Mouse (Mus musculus) midbrain, postnatal 0 days (tissue): Measurements from ENCODE around the gene Cab39l. TPM values are rescaled to one million over a fixed set of nuclear protein-coding genes. Genes with fewer than 3 reads are reported as not detected.

Experiments
- ATAC-seq: fragments of 200-750 bp; cut with Nextera tagmentation; 2 replicates; pipeline ENCODE4 v1.8.0; 2017; ENCODE audit warnings: moderate number of reproducible peaks, mild to moderate bottlenecking, moderate TSS enrichment, moderate library complexity; ENCODE audit not compliant: low FRiP score
- DNase-seq: peaks from one replicate; pipeline ENCODE4 v3.0.0-alpha.2; 2015; ENCODE audit warnings: low spot score
- H3K27ac ChIP-seq: fragments of 300-500 bp; sonication (generic); 2 replicates; pipeline ENCODE4 v1.5.1; 2014; ENCODE audit warnings: low read depth, mild to moderate bottlenecking, low read length, mixed read lengths
- H3K27me3 ChIP-seq: fragments of 300-500 bp; sonication (generic); 2 replicates; pipeline ENCODE4 v1.6.1; 2014; ENCODE audit warnings: low read length, control low read depth, mixed read lengths; ENCODE audit not compliant: insufficient read depth
- H3K36me3 ChIP-seq: fragments of 300-500 bp; sonication (generic); 2 replicates; pipeline ENCODE4 v1.6.1; 2014; ENCODE audit warnings: low read length, control low read depth, mixed read lengths; ENCODE audit not compliant: insufficient read depth
- H3K4me1 ChIP-seq: fragments of 300-500 bp; sonication (generic); 2 replicates; pipeline ENCODE4 v1.6.1; 2014; ENCODE audit warnings: mild to moderate bottlenecking, control low read depth, antibody characterized with exemption, low read length, mixed read lengths; ENCODE audit not compliant: insufficient read depth
- H3K4me2 ChIP-seq: fragments of 300-500 bp; sonication (generic); 2 replicates; pipeline ENCODE4 v1.6.1; 2014; ENCODE audit warnings: low read depth, mild to moderate bottlenecking, low read length, mixed read lengths; ENCODE audit not compliant: poor library complexity, severe bottlenecking
- H3K4me3 ChIP-seq: fragments of 300-500 bp; sonication (generic); 2 replicates; pipeline ENCODE4 v1.5.1; 2014; ENCODE audit warnings: low read depth, mild to moderate bottlenecking, low read length, moderate library complexity
- H3K9ac ChIP-seq: fragments of 300-500 bp; sonication (generic); replicated peaks from 2 replicates; pipeline ENCODE4 v1.6.1; 2014; ENCODE audit warnings: mild to moderate bottlenecking, low read length, moderate library complexity, mixed read lengths; ENCODE audit not compliant: poor library complexity, severe bottlenecking
- H3K9me3 ChIP-seq: fragments of 300-500 bp; sonication (generic); 2 replicates; pipeline ENCODE4 v1.6.1; 2016; ENCODE audit warnings: low read length, control low read depth
- CTCF ChIP-seq: IDR thresholded peaks from 2 replicates; pipeline ENCODE4 v1.5.1; 2016; ENCODE audit warnings: antibody characterized with exemption, mild to moderate bottlenecking
- WGBS: fragments of 180-500 bp; shearing (Covaris S2); extraction: QIAGEN DNeasy Blood & Tissue Kit; methylation state at CpG from one replicate; pipeline ENCODE4 v1.1.7; 2014; 5-methylcytosine and 5-hydroxymethylcytosine counted together
- polyA plus RNA-seq: library from polyadenylated mRNA; unstranded; fragments of >200 nt; fragmentation: Nextera tagmentation; extraction: Ambion mirVana; gene quantifications from 2 replicates; pipeline ENCODE4 v1.2.1, GENCODE M21; 2015
- total RNA-seq: library from RNA; depleted of rRNA; stranded (reverse); fragments of >200 nt; gene quantifications from 2 replicates; pipeline ENCODE4 v1.2.3, GENCODE M21; 2014

Gene Cab39l
- total and polyA plus RNA-seq, 2 experiments from 2014 or later = 15.1 to 26.5 TPM

DNA sequence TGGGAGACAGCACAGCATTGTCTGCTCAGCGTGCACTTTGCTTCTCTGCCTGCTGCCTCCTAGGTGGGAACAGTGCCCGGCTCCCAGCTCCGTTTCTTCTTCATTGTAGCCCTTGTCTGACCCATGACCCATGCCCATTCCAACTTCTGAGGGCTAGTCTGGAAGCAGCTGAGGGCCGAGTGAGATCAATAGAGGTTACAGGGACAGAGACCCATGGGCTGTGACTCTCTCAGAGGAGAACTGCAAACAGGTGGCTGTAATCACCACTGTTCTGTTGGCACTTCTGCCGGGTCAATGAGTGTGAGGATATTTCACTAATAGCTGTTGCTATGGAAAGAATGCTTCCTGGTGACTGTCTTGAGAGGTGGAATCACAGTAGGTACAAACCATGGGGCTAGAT is 106.8 kb downstream of the Cab39l start:
- TF ChIP-seq CTCF = no peak
- Histone ChIP-seq H3K27me3 (no peaks in the 10 kb centered on the region), H3K4me2 (no peak overlapping the region), H3K9me3 (no peaks in the 10 kb centered on the region), H3K9ac (no peak overlapping the region), H3K4me3 (no peak overlapping the region), H3K4me1 (no peaks in the 10 kb centered on the region), H3K27ac (no peak overlapping the region), H3K36me3 (no peaks in the 10 kb centered on the region)
- DNase-seq (no peak), ATAC-seq (no peak)
- 63% methylated on average over 5 of the region's 5 CpGs for WGBS

DNA sequence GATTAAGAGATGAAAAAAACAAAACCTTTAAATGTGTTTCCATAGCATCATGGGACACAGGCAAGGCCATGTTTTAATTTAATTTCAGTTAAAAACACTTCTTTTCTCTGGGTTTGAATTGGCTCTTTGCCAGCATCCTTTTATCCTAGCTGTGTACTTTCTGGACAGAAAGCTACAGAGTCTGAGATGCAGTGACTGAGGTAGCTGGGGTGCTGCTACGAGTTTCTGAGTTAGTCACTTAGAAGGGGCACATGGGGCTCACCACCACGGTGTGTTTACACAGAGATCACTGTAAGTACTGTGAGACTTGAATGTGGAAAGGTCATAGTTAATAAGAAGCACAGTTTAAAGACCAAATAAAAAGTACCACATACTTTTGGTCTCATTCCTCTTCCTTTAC is 107.8 kb downstream of the Cab39l start:
- Histone ChIP-seq H3K27me3 (no peaks in the 10 kb centered on the region), H3K36me3 (no peaks in the 10 kb centered on the region), H3K4me3 (no peak overlapping the region), H3K4me1 (no peaks in the 10 kb centered on the region), H3K9ac (no peak overlapping the region), H3K27ac (no peak overlapping the region), H3K4me2 (no peak overlapping the region), H3K9me3 (no peaks in the 10 kb centered on the region)
- TF ChIP-seq CTCF = no peak
- no peak for ATAC-seq
- DNase-seq = no peak
- 67% methylated on average over 2 of the region's 2 CpGs for WGBS

DNA sequence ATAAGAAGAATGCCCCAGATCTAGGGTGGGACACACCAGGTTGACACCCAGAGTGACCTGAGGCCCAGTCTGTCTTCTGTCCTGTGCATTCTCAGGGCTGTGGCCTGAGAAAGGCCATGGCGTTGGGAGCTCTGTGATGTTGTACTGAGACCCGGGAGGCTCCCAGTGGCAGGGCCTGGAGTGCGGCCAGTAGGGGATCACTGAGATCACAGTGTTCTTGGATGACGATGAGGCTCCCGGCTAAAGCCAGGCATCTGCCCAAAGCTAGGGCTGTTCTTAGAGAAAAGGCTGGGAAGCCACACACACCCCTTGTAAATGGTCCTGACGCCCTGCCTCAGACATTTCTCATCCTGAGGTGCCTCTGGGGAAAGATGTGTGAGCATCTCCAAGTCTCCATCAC is 108.3 kb downstream of the Cab39l start:
- no peaks in the 10 kb centered on the region for H3K9me3 ChIP-seq
- H3K4me3 ChIP-seq = no peak overlapping the region
- DNase-seq (no peak), ATAC-seq (no peak)
- H3K9ac ChIP-seq = no peak overlapping the region
- H3K27ac ChIP-seq = no peak overlapping the region
- H3K4me1 ChIP-seq = no peaks in the 10 kb centered on the region
- H3K36me3 ChIP-seq = no peaks in the 10 kb centered on the region
- WGBS = 68% methylated on average over 6 of the region's 6 CpGs
- no peak for TF ChIP-seq CTCF
- H3K4me2 ChIP-seq = no peak overlapping the region
- H3K27me3 ChIP-seq = no peaks in the 10 kb centered on the region

DNA sequence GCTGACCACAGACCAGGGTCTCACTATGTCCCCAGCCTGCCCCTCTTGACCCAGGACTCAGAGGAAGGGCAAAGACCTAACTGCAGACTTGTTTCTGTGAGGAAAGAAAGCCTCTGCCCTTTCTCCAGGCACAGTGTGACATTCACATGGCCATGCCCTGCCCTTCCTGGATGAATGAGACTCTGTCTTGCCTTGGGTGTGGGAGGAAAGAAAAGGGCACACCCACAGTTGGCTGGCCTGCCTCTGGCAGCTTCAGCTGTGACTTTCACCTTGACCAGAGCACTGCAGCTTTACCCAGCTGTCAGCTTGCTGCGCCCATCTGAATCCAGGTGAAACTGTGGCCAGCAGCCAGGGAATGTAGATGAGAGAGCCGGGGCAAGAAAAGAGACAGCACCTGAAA is 110.1 kb downstream of the Cab39l start:
- WGBS = 91% methylated on average over 2 of the region's 2 CpGs
- no peaks in the 10 kb centered on the region for H3K27me3 ChIP-seq
- no peaks in the 10 kb centered on the region for H3K36me3 ChIP-seq
- no peak overlapping the region for H3K27ac ChIP-seq
- DNase-seq (no peak), ATAC-seq (no peak)
- H3K9me3 ChIP-seq = no peaks in the 10 kb centered on the region
- H3K9ac ChIP-seq = no peak overlapping the region
- no peak for TF ChIP-seq CTCF
- no peak overlapping the region for H3K4me3 ChIP-seq
- H3K4me2 ChIP-seq = no peak overlapping the region
- no peaks in the 10 kb centered on the region for H3K4me1 ChIP-seq

DNA sequence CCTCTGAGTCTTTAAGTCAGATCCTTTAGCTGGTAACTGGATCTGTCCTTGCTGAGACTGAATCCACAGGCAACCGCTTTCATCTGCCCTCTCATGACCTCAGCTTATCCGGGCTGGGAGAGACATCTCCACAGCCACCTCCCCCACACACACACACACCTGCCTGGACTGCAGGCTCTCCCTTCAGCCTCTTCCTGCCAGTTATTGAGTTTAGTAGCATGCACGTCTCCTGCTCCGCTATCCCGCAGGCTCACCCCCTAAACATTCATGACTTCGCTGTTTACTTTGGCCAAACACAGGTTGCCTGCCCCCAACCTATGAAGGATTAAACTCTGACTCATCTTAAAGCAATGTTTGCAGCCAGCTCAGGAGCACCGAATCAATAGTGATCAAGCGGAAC is 111.2 kb downstream of the Cab39l start:
- Histone ChIP-seq H3K4me1 (no peaks in the 10 kb centered on the region), H3K9me3 (no peaks in the 10 kb centered on the region), H3K4me3 (no peak overlapping the region), H3K27ac (no peak overlapping the region), H3K27me3 (no peaks in the 10 kb centered on the region), H3K9ac (no peak overlapping the region), H3K36me3 (no peaks in the 10 kb centered on the region), H3K4me2 (no peak overlapping the region)
- ATAC-seq (no peak), DNase-seq (no peak)
- WGBS = 69% methylated on average over 8 of the region's 8 CpGs
- no peak for TF ChIP-seq CTCF

DNA sequence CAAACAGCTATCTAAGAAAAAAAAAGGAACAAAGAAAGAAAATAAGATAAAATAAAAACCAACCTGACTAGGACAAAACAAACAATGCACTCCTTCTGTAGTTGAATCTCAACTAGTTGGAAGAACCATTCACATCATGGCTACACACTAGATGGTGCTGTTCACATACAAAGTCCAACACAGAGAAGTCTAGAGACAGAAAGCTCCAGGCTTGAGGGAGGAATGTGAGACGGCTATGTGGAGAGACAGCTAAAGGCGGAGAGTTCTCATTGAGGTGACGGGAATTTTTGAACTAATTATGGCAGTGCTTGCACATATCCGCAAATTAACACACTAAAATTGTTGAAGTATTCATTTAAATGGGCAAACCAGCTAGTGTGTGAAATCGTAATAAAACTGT is 113.3 kb downstream of the Cab39l start:
- H3K4me3 ChIP-seq = no peak overlapping the region
- no peaks in the 10 kb centered on the region for H3K9me3 ChIP-seq
- no peak overlapping the region for H3K4me2 ChIP-seq
- TF ChIP-seq CTCF = peak; percentile 65
- DNase-seq = peak; percentile 20
- H3K27ac ChIP-seq = no peak overlapping the region
- ATAC-seq = no peak
- no peaks in the 10 kb centered on the region for H3K4me1 ChIP-seq
- no peaks in the 10 kb centered on the region for H3K36me3 ChIP-seq
- WGBS = 79% methylated on average over 5 of the region's 5 CpGs
- no peaks in the 10 kb centered on the region for H3K27me3 ChIP-seq
- no peak overlapping the region for H3K9ac ChIP-seq
